Mouse (Mus musculus) fat pad, adult 2 months (tissue): ENCODE data around the gene Abcf1.

Source experiments
- DNase-seq: peaks from one replicate; pipeline ENCODE4 v3.0.0-alpha.2; 2011; ENCODE audit warnings: low read depth, low spot score; ENCODE audit errors: extremely low read depth

Abcf1 gene

DNA sequence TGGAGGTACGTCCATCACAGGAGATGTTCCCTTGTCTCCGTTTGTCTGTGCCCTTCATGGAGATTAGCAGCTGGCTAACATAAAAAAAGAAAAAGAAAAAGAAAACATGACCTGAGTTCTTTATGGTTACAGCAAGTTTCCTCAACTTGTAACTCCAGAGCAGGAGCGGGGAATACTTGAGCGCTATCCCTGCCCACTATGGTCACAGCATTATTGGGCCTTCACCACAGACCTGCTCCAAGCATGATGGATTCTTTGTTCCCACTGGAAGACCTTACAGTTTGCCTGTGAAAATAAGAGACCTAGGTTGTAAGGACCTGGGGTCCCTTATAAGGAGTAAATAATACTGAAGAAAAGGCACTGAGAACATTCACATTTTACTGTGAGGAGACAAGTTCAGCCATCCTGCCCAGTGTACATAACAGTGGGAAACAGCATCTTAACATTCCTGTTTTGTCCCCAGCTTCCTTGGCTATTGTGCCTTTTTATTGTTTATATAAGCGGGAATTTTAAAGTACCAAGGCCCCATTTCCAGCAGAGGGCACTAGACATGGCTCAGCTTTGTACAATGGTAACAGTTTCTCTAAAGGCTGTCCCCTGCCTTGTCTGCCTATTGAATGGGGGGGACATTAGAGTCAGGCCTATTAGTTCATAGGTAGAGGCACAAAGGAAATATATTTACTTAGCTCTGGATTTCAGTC, 48.5 kb downstream of the Abcf1 start:
- no peak for DNase-seq

- no peak for DNase-seq
Measured at GRCm38 (mm10) chr17:35920384-35920783, 49.2 kb downstream of the Abcf1 start.

DNA sequence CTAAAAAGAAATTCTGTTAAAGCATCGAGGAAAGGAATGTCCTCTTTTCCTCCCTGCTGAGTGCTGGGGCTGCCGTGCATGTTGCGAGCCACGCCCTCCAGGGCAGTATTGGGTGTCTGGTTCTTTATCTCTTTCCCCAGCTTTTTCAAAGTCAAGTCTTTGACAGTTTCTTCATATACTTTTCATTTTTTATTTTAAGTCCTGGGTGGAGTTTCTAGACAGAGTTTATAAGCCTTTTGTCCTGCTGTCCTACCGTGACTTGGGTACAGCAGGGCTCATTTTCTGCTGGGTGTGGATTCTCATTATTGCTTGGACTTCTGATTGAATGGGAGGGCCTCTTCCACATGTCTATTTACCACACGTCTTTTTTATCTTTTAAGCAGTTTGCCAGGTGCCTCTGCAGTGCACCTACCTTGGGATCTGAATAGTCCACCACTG, 49.7 kb downstream of the Abcf1 start:
- DNase-seq = no peak

- peak; percentile 78 for DNase-seq
Measured at GRCm38 (mm10) chr17:35919060-35919715, 50.4 kb downstream of the Abcf1 start.

DNA sequence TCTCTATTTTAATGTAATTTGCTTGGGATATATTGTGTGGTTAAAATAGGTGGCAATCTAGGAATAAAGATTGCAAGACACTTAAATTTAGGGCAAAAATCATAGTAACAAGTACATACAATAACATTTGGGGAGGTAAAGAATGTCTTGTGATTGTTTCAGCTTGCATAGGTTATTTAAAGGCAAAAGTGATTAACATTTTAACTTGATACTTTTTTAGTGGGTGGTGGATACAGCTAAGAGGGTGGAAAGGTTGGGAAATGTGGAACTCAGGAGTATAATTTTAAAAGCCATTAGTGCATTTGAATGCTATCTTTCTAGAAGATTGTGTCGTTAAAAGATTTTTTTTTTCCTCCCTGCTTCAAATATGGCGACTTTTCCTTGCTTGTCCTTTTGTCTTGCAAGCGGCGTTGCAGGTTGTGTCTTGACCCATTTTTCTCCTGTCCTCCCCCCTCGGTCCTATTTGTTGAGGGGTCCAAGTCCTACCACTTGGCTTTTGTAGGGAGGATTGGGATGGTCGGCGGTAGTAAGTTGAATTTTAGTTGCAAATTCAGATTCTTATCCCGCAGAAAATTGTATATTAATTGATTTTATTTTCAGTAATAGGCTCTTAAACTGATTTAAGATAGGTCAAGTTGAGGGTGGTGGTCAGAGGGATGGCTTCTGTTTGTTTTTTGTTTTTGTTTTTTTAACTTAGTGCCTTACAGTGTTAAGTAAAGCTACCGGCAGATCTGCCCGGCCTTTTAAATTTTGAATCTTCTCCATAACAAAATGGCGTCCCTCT, 51.1 kb downstream of the Abcf1 start:
- no peak for DNase-seq

GRCm38 (mm10) chr17:35917463-35918251, 51.9 kb downstream of the Abcf1 start:
- no peak for DNase-seq

DNA sequence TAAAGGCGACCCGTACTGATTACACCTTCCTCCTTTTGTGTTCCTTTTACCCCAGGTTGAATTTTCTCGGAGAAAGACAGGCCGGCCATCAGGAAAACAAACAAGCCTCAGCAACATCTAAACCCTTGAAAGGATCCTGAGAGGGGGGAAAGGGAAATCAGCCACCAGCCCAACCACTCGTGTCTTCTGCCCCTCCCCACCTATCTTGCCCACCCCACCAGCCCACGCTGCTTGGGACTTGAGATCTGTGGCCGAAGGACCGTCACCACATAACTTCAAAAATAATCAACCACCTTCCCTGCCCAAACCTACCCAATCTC, 52.5 kb downstream of the Abcf1 start:
- no peak for DNase-seq

DNA sequence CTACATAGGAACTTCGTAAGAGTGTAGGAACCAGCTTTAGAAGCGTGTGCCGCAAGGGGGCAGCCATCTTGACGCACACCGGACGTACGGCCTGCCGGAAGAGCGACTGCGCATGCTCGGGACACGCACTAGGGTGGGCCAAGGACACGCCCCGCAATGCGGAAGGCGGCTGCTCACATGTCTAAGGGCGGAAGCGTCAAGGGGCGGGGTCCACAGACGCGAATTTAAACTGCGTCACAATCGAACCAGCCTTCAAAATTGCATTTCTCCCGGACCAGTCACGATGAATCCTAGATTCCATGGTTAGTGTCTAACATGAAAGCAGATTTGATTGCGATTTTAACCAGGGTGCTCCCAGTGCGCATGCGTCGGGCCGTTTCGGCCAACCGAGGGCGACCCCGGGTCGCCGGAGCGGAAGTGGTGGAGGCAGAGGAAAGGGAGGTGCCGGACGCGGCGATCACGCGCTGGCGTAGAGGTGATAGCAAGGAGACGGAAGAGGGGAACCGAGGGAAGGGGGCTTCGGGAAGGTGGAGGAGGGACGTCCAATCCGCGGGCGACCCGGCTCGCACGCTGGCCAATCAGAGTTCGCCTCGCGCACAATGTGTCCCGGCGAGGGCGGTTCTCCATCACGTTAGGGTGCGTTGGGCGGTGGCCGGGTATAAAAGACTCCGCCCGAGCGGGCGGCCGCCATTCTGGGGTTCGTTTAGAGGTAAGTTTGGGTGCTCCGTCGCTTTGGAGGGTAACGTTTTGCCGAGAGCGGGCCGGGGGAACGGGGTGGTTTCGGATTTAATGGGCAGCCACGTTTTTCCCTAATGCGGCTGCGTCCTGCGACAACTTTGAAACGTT, 53.0 kb downstream of the Abcf1 start, which contains the start of the genes Mrps18b and Ppp1r10:
Mrps18b (minus strand) TSS at position 93 of the 846 bp plus-strand sequence.
Ppp1r10 (plus strand) TSS at position 138 of the 846 bp plus-strand sequence.
- DNase-seq = peak; percentile 87

GRCm38 (mm10) chr17:35915538-35916296, 53.8 kb downstream of the Abcf1 start:
- no peak for DNase-seq

DNA sequence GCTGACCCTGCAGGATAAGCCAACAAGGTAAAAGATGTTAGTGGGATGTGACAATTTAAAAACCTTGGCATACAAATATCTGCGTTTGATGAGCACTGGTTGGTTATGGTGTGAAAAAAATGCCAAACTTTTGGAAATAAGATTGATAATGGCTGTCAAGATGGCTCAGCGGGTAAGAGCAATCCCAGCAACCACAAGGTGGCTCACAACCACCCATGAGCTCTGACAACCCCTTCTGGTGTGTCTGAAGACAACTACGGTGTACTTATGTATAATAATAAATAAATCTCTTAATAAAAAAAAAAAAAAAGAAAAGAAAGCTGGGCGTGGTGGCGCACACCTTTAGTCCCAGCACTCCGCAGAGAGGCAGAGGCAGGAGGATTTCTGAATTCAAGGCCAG, 54.6 kb downstream of the Abcf1 start:
- no peak for DNase-seq

DNA sequence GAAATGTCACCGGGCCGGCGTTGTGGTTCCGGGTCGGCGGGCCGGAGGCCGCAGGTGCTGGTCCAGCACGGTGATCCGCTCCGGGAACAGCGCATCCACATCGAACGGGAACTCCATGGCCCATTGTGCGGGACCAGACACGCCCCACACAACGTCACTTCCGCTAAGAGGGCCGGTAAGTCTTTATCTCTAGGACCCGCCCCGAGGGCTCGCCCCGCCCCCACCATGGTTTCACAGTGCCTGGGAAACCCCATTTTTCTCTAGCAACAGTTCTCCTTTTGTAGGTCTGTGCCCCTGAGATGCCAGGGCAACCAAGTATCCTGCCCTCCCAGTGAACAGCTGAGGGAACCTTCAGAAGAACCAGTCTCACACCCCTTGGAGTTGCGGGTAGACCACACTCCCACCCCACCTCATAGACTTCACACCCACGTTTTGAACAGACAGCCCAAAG, 59.6 kb downstream of the Abcf1 start, which contains the start of gene Atat1:
Atat1 (minus strand) TSS at position 157 of the 451 bp plus-strand sequence.
- no peak for DNase-seq

DNA sequence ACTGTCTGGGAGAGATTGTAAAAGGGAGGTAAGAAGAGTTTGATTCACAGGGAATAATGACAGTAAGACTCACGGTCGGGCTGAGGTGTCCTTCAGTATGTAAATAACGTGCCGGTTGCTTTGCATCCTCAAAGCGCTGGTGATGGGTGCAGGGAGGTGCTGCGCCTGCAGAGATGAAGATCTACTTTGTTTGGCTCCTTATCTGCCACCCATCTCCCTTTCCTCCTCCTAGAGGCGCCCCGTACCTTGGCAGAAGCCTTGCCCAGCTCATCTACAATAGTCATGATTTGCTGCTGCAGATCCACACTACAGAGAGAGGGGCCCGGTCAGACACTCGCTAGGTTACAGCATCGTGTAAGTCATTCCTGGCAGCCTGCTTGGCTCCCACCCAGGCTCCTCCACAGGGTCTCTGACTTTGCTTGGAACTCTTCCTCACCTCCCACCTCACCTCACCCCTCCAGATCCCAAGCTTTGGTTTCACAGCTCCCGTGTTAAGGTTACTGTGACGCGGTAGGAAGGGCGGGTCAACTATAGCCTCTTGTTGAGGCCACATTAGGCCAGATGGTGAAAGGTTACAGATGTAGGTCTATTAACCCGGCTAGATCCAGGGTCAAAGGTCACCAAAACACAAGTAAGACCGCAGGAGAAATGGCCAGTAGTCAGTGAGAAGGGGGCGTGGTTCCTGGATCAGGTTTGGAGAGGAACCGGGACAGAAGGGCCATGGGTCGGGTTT, 60.2 kb downstream of the Abcf1 start:
- DNase-seq = no peak

GRCm38 (mm10) chr17:35907609-35908008, 62.0 kb downstream of the Abcf1 start:
- DNase-seq = no peak
